Mouse (Mus musculus) intestine, postnatal 0 days (tissue): ENCODE measurements around the gene Trim10. TPM values are rescaled to one million over a fixed set of nuclear protein-coding genes. Genes with fewer than 3 reads are reported as not detected.

Experiments used
- ATAC-seq: fragments of 200-750 bp; cut with Nextera tagmentation; 2 replicates; pipeline ENCODE4 v1.8.0; 2017; ENCODE audit warnings: mild to moderate bottlenecking, moderate TSS enrichment, moderate library complexity
- H3K27ac ChIP-seq: fragments of 300-500 bp; sonication (generic); 2 replicates; pipeline ENCODE4 v1.5.1; 2014; ENCODE audit warnings: mild to moderate bottlenecking, low read depth, low read length, moderate library complexity
- H3K27me3 ChIP-seq: fragments of 300-500 bp; sonication (generic); replicated peaks from 2 replicates; pipeline ENCODE4 v1.6.1; 2014; ENCODE audit warnings: low read length, mixed read lengths; ENCODE audit not compliant: control insufficient read depth, insufficient read depth
- H3K36me3 ChIP-seq: fragments of 300-500 bp; sonication (generic); 2 replicates; pipeline ENCODE4 v1.6.1; 2014; ENCODE audit warnings: mild to moderate bottlenecking, moderate library complexity; ENCODE audit not compliant: control insufficient read depth, insufficient read depth
- H3K4me1 ChIP-seq: fragments of 300-500 bp; sonication (generic); replicated peaks from 2 replicates; pipeline ENCODE4 v1.6.1; 2014; ENCODE audit warnings: antibody characterized with exemption, low read length, mixed read lengths; ENCODE audit not compliant: control insufficient read depth, insufficient read depth
- H3K4me2 ChIP-seq: fragments of 300-500 bp; sonication (generic); replicated peaks from 2 replicates; pipeline ENCODE4 v1.6.1; 2014; ENCODE audit warnings: low read depth, mild to moderate bottlenecking, moderate library complexity
- H3K4me3 ChIP-seq: fragments of 300-500 bp; sonication (generic); 2 replicates; pipeline ENCODE4 v1.5.1; 2014; ENCODE audit warnings: low read depth, low read length
- H3K9ac ChIP-seq: fragments of 300-500 bp; sonication (generic); 2 replicates; pipeline ENCODE4 v1.6.1; 2014; ENCODE audit warnings: mild to moderate bottlenecking, low read depth, low read length
- H3K9me3 ChIP-seq: fragments of 300-500 bp; sonication (generic); 2 replicates; pipeline ENCODE4 v1.6.1; 2016; ENCODE audit warnings: mixed run types; ENCODE audit not compliant: control insufficient read depth
- CTCF ChIP-seq: sonication (generic); IDR thresholded peaks from 2 replicates; pipeline ENCODE4 v1.5.1; 2016; ENCODE audit warnings: low read depth, mild to moderate bottlenecking, control low read depth, antibody characterized with exemption, moderate library complexity
- WGBS: fragments of 180-500 bp; shearing (Covaris S2); extraction: QIAGEN DNeasy Blood & Tissue Kit; methylation state at CpG from one replicate; pipeline ENCODE4 v1.1.7; 2014; 5-methylcytosine and 5-hydroxymethylcytosine counted together
- polyA plus RNA-seq: library from polyadenylated mRNA; unstranded; fragments of >200 nt; fragmentation: Nextera tagmentation; extraction: Ambion mirVana; gene quantifications from 2 replicates; pipeline ENCODE4 v1.2.1, GENCODE M21; 2015

Trim10 gene
- polyA plus RNA-seq, 1 experiment from 2014 or later = 0.07 TPM

DNA sequence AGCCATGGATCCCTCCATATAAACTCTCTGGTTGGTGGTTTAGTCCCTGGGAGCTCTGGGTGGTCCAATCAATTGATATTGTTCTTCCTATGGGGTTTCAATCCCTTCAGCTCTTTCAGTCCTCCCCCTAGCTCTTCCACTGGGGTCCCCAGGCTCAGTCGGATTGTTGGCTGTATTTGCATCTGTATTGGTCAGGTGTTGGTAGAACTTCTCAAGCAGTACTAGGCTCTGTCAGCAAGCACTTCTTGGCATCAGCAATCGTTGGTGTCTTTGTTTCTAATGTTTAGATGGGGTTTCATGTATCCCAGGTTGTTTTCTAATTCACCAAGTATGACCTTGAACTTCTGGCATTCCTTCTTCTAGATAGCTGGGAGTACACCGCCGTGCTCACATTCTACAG is 36.7 kb upstream of the Trim10 start:
- no peak for ATAC-seq
- WGBS = 55% methylated on average over 4 of the region's 4 CpGs
- H3K27ac ChIP-seq = no peak overlapping the region
- H3K27me3 ChIP-seq = no peaks in the 10 kb centered on the region
- H3K4me3 ChIP-seq = no peak overlapping the region
- no peak overlapping the region for H3K4me2 ChIP-seq
- H3K4me1 ChIP-seq = 0 out of 2 replicates have a peak, but pooled peaks cover 3% of the 10 kb centered on the region
- no peak overlapping the region for H3K9ac ChIP-seq
- no peaks in the 10 kb centered on the region for H3K9me3 ChIP-seq
- TF ChIP-seq CTCF = no peak
- no peaks in the 10 kb centered on the region for H3K36me3 ChIP-seq

DNA sequence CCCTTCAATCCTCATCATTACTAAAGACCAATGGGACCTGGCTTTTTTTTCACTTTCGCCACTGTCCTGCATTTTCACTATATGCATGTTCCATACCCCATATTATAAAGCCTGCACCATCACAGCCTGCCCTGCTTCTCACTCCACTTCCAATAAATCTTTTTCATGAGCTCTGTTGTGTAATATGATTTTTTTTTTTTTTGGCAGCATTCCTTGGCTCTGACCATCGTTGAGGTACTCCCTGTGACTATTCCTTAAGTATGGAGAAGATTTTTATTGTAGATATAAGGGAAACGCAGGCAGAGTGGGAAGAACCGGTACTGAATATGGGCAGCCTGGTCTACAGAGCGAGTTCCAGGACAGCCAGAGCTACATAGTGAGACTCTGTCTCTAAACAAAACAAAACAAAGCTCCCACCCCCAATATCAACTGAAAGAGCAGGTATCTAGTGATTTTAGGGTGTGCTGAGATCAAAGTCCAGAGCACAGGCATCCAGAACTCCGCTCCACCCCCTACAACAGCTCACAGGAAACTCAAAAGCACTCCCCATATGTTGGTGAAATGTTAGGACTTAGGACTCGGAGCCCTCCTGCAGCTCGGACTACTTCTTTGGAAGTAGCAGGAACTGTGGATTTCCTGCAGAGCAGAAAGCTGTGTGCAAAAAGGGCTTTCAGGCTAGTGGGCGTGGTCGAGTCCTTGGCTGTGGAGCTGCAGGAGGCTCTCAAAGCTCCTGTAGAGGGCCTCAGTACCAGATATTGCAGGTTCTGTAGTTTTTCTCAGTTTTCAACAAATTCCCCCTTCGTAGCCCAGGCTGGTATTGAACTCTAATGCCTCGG is 33.6 kb upstream of the Trim10 start:
- Histone ChIP-seq H3K9me3 (no peaks in the 10 kb centered on the region), H3K4me1 (0 out of 2 replicates have a peak, but pooled peaks cover 3% of the 10 kb centered on the region), H3K27ac (peak overlapping the region; percentile 97; the same call in 1 of the 2 replicates), H3K4me2 (peak overlapping the region; percentile 71), H3K9ac (no peak overlapping the region), H3K27me3 (no peaks in the 10 kb centered on the region), H3K36me3 (0 out of 2 replicates have a peak, but pooled peaks cover 4% of the 10 kb centered on the region), H3K4me3 (peak overlapping the region; percentile 56; the same call in 1 of the 2 replicates)
- peak; percentile 53 for TF ChIP-seq CTCF
- ATAC-seq = peak; percentile 43
- 21% methylated on average over 12 of the region's 12 CpGs for WGBS

DNA sequence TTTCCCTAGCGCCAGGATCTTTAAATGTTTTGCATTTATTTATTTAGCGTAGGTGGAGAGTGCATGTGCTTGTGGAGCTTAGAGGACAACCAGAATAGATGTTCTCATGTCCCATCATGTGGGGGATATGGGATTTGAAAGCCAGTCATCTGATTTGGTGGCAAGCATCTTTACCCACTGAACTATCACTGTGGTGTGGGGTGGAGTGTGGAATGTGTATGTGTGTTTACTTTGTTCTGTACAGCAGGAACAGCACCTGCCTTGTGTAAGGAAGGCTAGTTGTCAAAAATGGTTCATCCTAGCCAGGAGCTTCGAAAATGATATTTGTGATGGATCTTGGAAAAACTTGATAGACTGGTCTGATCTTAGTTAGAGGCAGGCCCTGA is 33.0 kb upstream of the Trim10 start:
- Histone ChIP-seq H3K9ac (peak overlapping the region; percentile 63; the same call in 1 of the 2 replicates), H3K4me1 (0 out of 2 replicates have a peak, but pooled peaks cover 3% of the 10 kb centered on the region), H3K36me3 (0 out of 2 replicates have a peak, but pooled peaks cover 4% of the 10 kb centered on the region), H3K27me3 (no peaks in the 10 kb centered on the region), H3K9me3 (no peaks in the 10 kb centered on the region), H3K4me3 (peak overlapping the region; percentile 56), H3K4me2 (peak overlapping the region; percentile 71), H3K27ac (peak overlapping the region; percentile 97; the same call in 1 of the 2 replicates)
- 13% methylated on average over 3 of the region's 3 CpGs for WGBS
- peak; percentile 4; the same call in 1 of the 2 replicates for ATAC-seq
- TF ChIP-seq CTCF = no peak

DNA sequence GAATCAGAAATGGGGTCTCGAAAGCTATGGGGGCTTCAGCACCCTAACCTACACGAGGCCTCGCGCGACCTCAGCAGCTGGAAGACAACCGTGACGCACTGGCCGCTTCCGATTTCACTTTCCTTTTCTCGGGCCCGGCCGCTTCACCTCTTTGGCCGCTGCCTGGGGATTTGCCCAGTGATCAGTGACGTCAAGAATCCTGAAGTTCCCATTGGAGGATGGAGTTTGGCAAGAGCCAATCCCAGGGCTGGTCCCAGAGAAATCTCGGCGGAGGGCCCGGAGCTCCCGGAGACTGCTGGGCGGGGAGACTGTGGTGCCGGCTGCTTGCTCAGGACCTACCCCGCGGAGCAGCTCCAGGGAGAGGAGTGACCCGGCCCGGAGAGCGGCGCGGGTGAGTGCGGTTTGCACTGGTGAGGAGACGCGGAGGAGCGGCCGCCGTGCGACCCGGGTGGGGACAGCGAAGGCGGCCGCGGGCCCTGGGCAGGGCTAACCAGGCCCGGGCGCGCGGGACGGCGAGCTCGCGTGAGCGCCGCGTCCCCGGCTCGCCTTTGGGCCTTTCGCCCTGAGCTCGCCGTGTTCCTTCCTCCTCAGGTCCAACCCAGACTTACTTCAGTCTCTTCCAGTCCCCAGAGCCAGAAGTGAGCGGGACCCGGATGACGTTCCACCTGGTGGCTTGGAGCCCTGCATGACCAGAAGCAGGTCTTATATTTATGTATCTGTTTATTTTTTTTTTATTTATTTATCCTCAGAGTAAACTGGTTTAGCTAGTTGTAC is 32.3 kb upstream of the Trim10 start, which contains the start of gene Trim26:
Trim26 (plus strand) TSS at position 261 of the 774 bp plus-strand sequence.
- H3K27ac ChIP-seq = peak within 1 kb of the TSS; percentile 97
- ATAC-seq = peak; percentile 96
- H3K4me2 ChIP-seq = peak within 1 kb of the TSS; percentile 71
- H3K9ac ChIP-seq = peak within 1 kb of the TSS; percentile 63
- WGBS = under 1% methylated on average over 57 of the region's 58 CpGs
- 0 out of 2 replicates have a peak, but pooled peaks cover 3% of the 10 kb centered on the region for H3K4me1 ChIP-seq
- H3K27me3 ChIP-seq = no peaks in the 10 kb centered on the region
- H3K9me3 ChIP-seq = no peaks in the 10 kb centered on the region
- H3K4me3 ChIP-seq = peak within 1 kb of the TSS; percentile 56
- no peak for TF ChIP-seq CTCF
- 0 out of 2 replicates have a peak, but pooled peaks cover 4% of the 10 kb centered on the region for H3K36me3 ChIP-seq

DNA sequence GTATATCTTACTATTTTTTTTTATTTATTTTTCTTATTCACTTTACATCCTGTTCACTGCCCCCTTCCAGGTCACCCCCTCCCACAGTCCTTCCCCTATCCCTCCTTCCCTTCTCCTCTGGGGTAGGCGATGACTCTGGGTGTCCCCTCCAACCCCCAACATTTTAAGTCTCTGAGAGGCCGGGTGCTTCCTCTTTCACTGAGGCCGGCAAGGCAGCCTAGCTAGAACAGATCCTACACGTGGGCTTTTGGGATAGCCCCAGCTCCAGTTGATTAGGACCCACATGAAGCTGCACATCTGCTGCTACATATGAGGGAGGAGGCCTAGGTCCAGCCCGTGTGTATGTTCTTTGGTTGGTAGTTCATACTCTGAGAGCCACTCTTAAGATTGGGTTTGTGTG is 30.4 kb upstream of the Trim10 start:
- TF ChIP-seq CTCF = no peak
- no peak overlapping the region for H3K27ac ChIP-seq
- no peak overlapping the region for H3K4me2 ChIP-seq
- no peak overlapping the region for H3K9ac ChIP-seq
- 86% methylated on average over 5 of the region's 5 CpGs for WGBS
- no peaks in the 10 kb centered on the region for H3K27me3 ChIP-seq
- H3K36me3 ChIP-seq = 0 out of 2 replicates have a peak, but pooled peaks cover 4% of the 10 kb centered on the region
- ATAC-seq = no peak
- H3K4me3 ChIP-seq = no peak overlapping the region
- H3K4me1 ChIP-seq = 0 out of 2 replicates have a peak, but pooled peaks cover 3% of the 10 kb centered on the region
- no peaks in the 10 kb centered on the region for H3K9me3 ChIP-seq

DNA sequence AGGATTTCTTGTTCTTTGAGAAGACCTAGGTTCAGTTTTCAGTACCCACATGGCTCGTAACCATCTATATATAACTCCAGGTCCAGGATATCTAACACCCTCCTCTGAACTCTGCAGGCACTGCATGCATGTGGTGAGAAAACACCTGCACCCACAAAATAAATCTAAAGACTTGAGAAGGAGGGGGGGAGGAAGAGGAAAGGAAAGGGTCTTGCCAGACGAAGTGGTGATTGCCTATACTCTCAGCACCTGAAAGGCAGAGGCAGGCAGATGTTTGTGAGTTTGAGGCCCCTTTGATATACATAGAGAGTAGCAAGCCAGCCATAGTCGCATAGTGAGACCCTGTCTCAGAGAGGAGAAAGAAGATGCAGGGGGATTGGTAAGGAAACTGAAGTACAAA is 29.4 kb upstream of the Trim10 start:
- H3K9me3 ChIP-seq = no peaks in the 10 kb centered on the region
- 0 out of 2 replicates have a peak, but pooled peaks cover 4% of the 10 kb centered on the region for H3K36me3 ChIP-seq
- no peak overlapping the region for H3K27ac ChIP-seq
- ATAC-seq = no peak
- H3K27me3 ChIP-seq = no peaks in the 10 kb centered on the region
- H3K4me2 ChIP-seq = no peak overlapping the region
- H3K4me1 ChIP-seq = 0 out of 2 replicates have a peak, but pooled peaks cover 7% of the 10 kb centered on the region
- H3K9ac ChIP-seq = no peak overlapping the region
- WGBS = 92% methylated on average over 3 of the region's 3 CpGs
- TF ChIP-seq CTCF = no peak
- H3K4me3 ChIP-seq = no peak overlapping the region
